Mouse (Mus musculus): Measurements from ENCODE around the gene Tnnt1. TPM values are rescaled to one million over a fixed set of nuclear protein-coding genes. Genes with fewer than 3 reads are reported as not detected.
A peak's percentile ranks its signal among the peaks of the same experiment; 100 is the strongest.
"Not testable (repeated sequence)": the region's sequence is repeated elsewhere in the genome, so short reads cannot be mapped to it uniquely, and the experiment has no call there.

Gene Tnnt1
- polyA plus RNA-seq, 1 experiment from 2014 or later, result 97.0 TPM

DNA sequence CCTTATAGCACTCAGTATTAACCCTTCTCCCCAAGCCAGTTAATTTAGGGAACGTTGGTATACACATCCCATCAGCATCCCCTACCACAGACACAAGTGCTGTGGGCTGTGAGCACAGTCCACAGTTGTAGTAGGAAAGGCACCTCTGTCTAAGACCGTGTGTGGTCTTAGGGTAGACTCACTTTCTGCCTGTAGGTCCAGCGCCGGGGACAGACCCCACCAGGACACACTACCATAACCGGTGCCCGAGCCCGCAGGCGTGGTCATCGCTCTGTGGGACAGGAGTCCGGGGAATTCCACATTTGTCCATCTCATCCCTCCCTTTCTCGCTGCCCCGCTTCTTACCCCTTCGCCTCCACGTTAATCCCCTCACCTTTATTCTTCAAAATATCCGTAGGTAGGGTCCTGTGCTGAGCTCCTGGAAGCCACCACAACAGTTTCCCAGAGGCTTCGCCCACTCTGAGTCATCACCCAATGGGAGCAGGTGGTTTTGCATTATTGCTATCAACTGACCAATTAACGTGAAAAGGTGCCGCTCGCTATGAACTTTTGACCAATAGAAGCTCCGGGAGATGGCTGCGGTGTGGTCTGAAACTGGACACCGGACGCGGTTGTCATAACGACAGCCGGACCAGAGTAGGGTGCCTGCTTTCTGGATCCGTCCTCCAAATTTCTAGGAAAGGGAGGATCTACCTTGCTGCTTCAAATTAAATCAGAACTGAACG lies 16.0 kb upstream of the Tnnt1 start, which contains the start of gene Dnaaf3:
Gene Dnaaf3, minus strand, starts transcription at position 449 of the 725 bp plus-strand sequence.
- Histone ChIP-seq H3K36me3 (no peaks in the 10 kb centered on the region), H3K4me3 (peak within 1 kb of the TSS; percentile 63), H3K27ac (no peak within 1 kb of the TSS), H3K27me3 (ENCODE audit: insufficient read depth, poor library complexity, severe bottlenecking) (peaks cover 23% of the 10 kb centered on the region; the same call in 1 of the 2 replicates), H3K9me3 (no peaks in the 10 kb centered on the region), H3K4me1 (peaks cover 6% of the 10 kb centered on the region)
- DNase-seq (ENCODE audit: low spot score), result peak; percentile 95
- 8% methylated on average over 28 of the region's 28 CpGs for WGBS

DNA sequence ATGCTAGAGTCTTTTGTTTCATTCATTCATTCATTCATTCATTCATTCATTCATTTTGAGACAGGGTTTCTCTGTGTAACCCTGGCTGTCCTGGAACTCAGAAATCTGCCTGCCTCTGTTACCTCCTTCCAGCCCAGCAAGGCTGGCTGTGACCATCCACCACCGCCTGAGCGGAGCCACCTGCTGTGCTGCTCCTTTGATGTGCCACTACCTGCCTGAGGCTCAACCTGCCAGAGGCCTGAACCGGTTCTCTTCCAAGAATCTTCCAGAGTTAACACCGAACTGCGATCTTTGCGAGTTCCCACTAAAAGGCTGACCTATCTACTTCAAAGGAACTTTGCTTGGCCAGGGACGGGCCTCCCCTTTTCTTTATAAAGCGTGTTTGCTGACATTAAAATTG lies 14.0 kb upstream of the Tnnt1 start:
- 35% methylated on average over 8 of the region's 8 CpGs for WGBS
- not testable (repeated sequence) for H3K36me3 ChIP-seq

GRCm38 (mm10) chr7:4527302-4527689 lies 11.1 kb upstream of the Tnnt1 start:
- 45% methylated on average over 18 of the region's 18 CpGs for WGBS
- Histone ChIP-seq H3K27me3 (ENCODE audit: insufficient read depth, poor library complexity, severe bottlenecking) (peaks cover 29% of the 10 kb centered on the region; the same call in 1 of the 2 replicates), H3K4me1 (peaks cover 29% of the 10 kb centered on the region), H3K9me3 (no peaks in the 10 kb centered on the region; the same call in 1 of the 2 replicates), H3K4me3 (peak overlapping the region; percentile 53), H3K27ac (no peak overlapping the region), H3K36me3 (no peaks in the 10 kb centered on the region)
- no peak for DNase-seq (ENCODE audit: low spot score)

More for the DNA sequence above, 14.0 kb upstream of the Tnnt1 start:
- not testable (repeated sequence) for H3K27ac ChIP-seq; H3K4me3 ChIP-seq; H3K9me3 ChIP-seq; DNase-seq (ENCODE audit: low spot score)
- peaks cover 13% of the 10 kb centered on the region for H3K4me1 ChIP-seq
- peaks cover 29% of the 10 kb centered on the region; the same call in 1 of the 2 replicates for H3K27me3 ChIP-seq (ENCODE audit: insufficient read depth, poor library complexity, severe bottlenecking)

DNA sequence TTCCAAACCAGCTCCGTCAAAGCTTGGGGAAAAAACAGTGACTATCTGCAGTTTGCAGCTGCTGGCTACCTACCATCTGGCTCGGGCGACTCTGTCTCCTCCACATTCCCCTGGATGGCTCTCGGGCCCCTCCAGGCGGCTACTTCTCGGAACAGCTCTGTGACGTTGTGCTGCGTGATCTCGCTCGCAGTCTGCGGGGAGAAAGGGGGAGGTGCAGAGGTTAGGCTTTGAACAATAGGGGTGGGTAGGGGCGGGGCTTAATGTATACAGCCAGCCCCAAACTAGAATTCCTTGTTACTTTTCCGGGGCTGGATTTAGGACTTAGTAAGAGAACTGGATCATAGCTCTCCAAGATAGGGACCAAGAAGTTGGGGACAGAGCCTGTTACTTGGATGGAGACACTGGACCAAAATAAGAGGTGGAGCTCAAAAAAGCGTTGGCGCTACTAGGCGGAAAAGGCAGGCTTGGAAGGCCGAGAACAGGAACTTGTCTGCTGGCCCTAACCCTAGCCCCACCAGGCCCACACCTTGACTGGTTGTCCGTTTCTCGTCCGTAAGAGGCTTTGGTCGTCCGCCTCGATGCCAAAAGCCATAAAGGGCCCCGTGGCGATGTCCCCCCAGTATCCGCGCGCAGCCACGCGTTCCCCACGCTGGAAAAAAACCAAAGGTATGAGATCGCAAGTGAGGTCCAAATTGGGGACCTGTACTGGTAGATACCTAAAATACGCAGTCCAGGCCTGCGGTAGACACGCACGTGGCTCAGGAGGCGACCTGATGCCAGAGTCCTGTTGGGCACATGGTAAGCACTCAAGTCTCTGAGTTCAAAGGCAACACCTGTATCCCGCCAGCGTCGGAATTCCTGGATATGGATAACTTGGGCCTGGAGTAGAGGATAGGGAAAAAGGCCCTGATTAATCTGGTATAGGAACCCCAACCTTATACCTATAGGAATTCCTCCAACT lies 10.4 kb upstream of the Tnnt1 start:
- no peaks in the 10 kb centered on the region; the same call in 1 of the 2 replicates for H3K9me3 ChIP-seq
- H3K4me3 ChIP-seq, result peak overlapping the region; percentile 53
- peaks cover 27% of the 10 kb centered on the region for H3K4me1 ChIP-seq
- peaks cover 34% of the 10 kb centered on the region; the same call in 1 of the 2 replicates for H3K27me3 ChIP-seq (ENCODE audit: insufficient read depth, poor library complexity, severe bottlenecking)
- peak; percentile 94 for DNase-seq (ENCODE audit: low spot score)
- 16% methylated on average over 40 of the region's 40 CpGs for WGBS
- peak overlapping the region; percentile 77 for H3K27ac ChIP-seq
- H3K36me3 ChIP-seq, result no peaks in the 10 kb centered on the region

GRCm38 (mm10) chr7:4524212-4524922 lies 8.2 kb upstream of the Tnnt1 start, which contains the start of gene Tnni3:
Gene Tnni3, minus strand, starts transcription at chr7:4524229.
- WGBS, result 64% methylated on average over 15 of the region's 15 CpGs
- not testable (repeated sequence) for H3K4me3 ChIP-seq; H3K9me3 ChIP-seq; DNase-seq (ENCODE audit: low spot score)
- peak within 1 kb of the TSS; percentile 94 for H3K27ac ChIP-seq
- H3K27me3 ChIP-seq (ENCODE audit: insufficient read depth, poor library complexity, severe bottlenecking), result peaks cover 23% of the 10 kb centered on the region; the same call in 1 of the 2 replicates
- peaks cover 36% of the 10 kb centered on the region for H3K4me1 ChIP-seq
- H3K36me3 ChIP-seq, result peaks cover 12% of the 10 kb centered on the region

DNA sequence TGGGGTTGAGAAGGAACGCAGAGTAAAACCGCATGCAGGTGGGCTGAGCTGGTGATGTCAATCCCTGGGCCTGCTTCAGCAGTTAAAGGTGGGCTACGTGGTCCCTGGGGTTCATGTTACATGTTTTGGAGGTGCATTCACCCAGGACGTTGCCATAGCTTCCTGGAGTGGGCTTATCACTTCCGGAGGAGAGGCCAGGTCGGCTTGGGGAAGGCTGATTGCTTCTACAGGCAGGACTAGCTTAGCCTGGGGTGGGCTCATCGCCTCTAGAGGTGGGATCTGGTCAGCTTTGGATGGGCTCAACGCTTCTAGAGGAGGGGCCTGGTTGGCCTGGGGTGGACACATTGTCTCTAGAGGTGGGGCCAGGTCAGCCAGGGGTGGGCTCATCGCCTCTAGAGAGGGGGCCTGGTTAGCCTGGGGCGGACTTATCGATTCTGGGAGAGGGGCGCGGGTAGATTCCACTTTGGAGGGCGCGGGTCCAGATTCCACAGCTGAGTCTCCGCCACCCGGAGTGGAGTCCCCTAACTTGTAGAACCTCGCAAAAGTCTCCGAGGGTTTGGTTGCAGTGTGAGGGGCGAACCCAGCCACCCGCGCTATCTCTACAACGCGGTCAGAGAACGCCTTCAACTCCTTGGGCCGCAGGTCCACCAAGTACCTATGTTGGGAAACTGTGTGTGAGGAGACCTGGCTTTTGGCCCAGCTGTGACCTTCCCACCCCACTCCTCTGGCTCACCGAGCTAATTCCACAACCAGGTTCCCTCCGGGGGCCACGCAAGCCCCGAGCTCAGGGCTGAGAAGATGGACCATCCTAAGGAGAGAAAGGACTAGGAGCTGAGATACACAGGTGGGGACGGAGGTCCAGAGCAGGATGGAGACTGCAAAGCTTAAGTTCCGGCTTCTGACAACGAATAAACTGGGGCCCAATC lies 7.3 kb upstream of the Tnnt1 start:
- no peaks in the 10 kb centered on the region; the same call in 1 of the 2 replicates for H3K9me3 ChIP-seq
- DNase-seq (ENCODE audit: low spot score), result no peak
- H3K4me1 ChIP-seq, result peaks cover 45% of the 10 kb centered on the region
- H3K27me3 ChIP-seq (ENCODE audit: insufficient read depth, poor library complexity, severe bottlenecking), result peaks cover 22% of the 10 kb centered on the region; the same call in 1 of the 2 replicates
- peak overlapping the region; percentile 94 for H3K27ac ChIP-seq
- WGBS, result 80% methylated on average over 33 of the region's 33 CpGs
- H3K4me3 ChIP-seq, result no peak overlapping the region
- H3K36me3 ChIP-seq, result peaks cover 19% of the 10 kb centered on the region

DNA sequence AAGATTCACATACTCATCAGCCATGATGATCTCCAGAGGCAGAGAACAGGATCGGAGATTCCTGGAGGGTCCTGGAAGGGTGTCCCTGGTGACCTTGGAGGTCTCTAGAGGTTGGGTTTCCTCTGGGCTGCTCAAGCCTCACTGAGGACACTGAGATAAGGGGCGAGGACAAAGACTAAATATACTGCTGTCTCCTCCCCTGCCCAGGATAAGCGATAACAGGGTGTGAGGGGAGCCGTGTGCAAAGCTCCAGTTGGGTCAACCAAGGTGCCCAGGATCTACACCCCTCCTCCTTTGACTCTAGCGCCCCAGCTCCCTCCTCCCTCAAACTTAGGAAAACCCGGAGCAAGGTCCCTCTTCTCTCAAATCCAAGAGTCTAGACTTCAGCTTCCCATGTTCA lies 6.1 kb upstream of the Tnnt1 start:
- H3K4me3 ChIP-seq, result peak overlapping the region; percentile 67
- 34% methylated on average over 6 of the region's 6 CpGs for WGBS
- no peaks in the 10 kb centered on the region; the same call in 1 of the 2 replicates for H3K9me3 ChIP-seq
- peaks cover 16% of the 10 kb centered on the region; the same call in 1 of the 2 replicates for H3K27me3 ChIP-seq (ENCODE audit: insufficient read depth, poor library complexity, severe bottlenecking)
- peaks cover 26% of the 10 kb centered on the region for H3K36me3 ChIP-seq
- H3K27ac ChIP-seq, result peak overlapping the region; percentile 94
- peak; percentile 90 for DNase-seq (ENCODE audit: low spot score)
- peaks cover 50% of the 10 kb centered on the region for H3K4me1 ChIP-seq

DNA sequence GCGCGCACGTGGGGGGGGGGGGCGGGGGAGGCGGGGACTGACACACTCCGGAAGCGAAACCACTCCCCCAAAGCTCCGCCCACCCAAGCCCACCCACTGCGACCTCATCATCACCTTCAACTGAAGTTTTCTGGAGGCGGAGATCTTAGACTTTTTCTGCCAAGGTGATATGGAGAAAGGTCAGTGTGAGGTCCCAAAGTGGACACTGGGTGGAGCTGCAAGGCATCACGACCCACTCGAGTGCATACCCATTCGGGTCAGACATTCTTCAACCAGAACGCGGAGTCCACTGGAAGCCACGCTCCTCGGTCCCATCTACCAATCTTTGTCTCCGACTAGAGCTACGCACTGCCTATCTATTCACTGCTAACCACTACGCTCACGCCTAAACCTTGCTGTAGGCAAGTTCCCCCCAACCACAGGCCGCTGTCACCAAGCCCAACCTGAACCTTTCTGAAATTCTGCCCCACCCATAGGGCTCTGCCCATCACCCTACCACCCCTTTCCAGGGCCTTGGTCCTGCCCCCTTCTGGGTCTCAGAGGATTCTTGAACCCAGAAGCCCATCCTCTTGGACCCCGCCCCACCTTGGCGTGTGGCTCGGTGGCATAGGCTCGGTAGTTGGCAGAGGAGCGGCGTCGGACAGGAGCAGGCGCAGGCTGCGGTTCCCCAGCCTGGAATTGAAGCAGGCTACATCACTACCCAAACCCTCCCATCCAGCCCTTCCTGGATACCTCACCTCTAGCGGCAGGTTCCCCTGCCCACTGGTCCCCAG lies 5.2 kb upstream of the Tnnt1 start:
- Histone ChIP-seq H3K27me3 (ENCODE audit: insufficient read depth, poor library complexity, severe bottlenecking) (peaks cover 9% of the 10 kb centered on the region; the same call in 1 of the 2 replicates), H3K36me3 (peaks cover 26% of the 10 kb centered on the region), H3K9me3 (no peaks in the 10 kb centered on the region; the same call in 1 of the 2 replicates), H3K4me3 (peak overlapping the region; percentile 67), H3K4me1 (peaks cover 51% of the 10 kb centered on the region), H3K27ac (peak overlapping the region; percentile 94)
- WGBS, result 19% methylated on average over 32 of the region's 32 CpGs
- peak; percentile 79 for DNase-seq (ENCODE audit: low spot score)

DNA sequence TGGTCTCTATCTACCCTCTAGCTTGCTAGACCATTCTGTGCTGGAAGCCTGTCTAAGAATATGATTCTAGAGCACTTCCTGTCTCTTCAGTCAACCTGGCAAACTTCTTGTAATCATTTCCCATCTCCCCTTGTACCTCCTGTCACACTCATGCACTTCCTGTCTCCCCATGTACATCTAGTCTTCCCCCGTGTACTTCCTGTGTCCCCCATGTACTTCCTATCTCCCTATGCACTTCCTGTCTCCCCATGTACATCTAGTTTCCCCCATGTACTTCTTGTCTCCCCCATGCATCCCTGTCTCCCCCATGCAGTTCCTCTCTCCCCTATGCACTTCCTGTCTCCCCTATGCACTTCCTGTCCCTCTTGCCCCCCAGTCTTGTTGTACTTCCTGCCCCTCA lies 2.3 kb upstream of the Tnnt1 start:
- 57% methylated on average over 1 of the region's 1 CpGs for WGBS
- peaks cover 74% of the 10 kb centered on the region for H3K4me1 ChIP-seq

DNA sequence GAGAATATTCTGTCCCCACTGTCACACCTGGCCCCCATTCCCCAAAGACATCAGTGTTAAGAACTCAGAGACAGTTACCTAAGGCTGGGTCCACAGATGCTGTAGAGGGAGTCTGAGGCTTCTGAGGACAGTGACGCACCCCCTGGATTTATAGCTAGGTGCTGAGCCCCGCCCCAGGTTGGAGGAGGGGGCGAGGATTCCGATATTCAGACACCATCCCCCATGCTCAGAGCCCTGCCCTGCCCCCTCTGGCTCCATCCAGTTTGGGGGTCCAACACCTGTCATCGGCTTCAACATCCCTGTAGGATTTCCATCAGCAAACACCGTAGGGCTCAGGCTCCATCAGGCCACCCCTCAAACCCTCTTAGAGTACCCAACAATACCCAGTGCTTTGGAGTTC lies 329 bp downstream of the Tnnt1 start:
- H3K4me3 ChIP-seq, result peak overlapping the region; percentile 34
- DNase-seq (ENCODE audit: low spot score), result no peak
- H3K27ac ChIP-seq, result peak overlapping the region; percentile 87

More for the DNA sequence above, 2.3 kb upstream of the Tnnt1 start:
- peak overlapping the region; percentile 32; the same call in 1 of the 2 replicates for H3K4me3 ChIP-seq
- H3K9me3 ChIP-seq, result no peaks in the 10 kb centered on the region; the same call in 1 of the 2 replicates
- H3K27me3 ChIP-seq (ENCODE audit: insufficient read depth, poor library complexity, severe bottlenecking), result peaks cover 9% of the 10 kb centered on the region; the same call in 1 of the 2 replicates
- H3K36me3 ChIP-seq, result peaks cover 26% of the 10 kb centered on the region
- DNase-seq (ENCODE audit: low spot score), result no peak
- H3K27ac ChIP-seq, result no peak overlapping the region

More for the DNA sequence above, 329 bp downstream of the Tnnt1 start:
- Histone ChIP-seq H3K36me3 (peaks cover 26% of the 10 kb centered on the region), H3K4me1 (peaks cover 80% of the 10 kb centered on the region), H3K27me3 (ENCODE audit: insufficient read depth, poor library complexity, severe bottlenecking) (no peaks in the 10 kb centered on the region), H3K9me3 (no peaks in the 10 kb centered on the region)
- WGBS, result 56% methylated on average over 6 of the region's 6 CpGs

All from heart, embryonic 10.5 days (tissue).